Mouse (Mus musculus): ENCODE data around the gene Farp2.

Gene Farp2

DNA sequence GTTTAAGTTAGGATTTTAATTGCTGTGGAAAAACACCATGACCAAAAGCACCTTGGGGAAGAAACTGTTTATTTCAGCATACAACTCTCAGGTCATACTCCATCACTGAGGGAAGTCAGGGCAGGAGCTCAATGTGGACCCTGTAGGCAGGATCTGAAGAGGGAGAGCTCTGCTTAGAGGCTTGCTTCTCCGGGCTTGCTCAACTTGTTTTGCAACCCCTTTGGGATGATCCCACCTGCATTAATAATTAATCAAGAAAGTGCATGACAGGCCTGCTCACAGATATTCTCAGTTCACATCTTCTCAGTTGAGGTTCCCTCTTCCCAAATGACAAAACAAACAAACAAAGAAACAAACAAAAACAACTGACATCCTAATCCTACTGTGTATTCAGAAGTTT lies 51.8 kb downstream of the Farp2 start:
- DNase-seq: no peak

GRCm38 (mm10) chr1:93564781-93565180 lies 52.9 kb downstream of the Farp2 start:
- DNase-seq: no peak

GRCm38 (mm10) chr1:93567013-93567412 lies 55.1 kb downstream of the Farp2 start:
- DNase-seq: no peak

GRCm38 (mm10) chr1:93567717-93568497 lies 56.0 kb downstream of the Farp2 start:
- no peak for DNase-seq

DNA sequence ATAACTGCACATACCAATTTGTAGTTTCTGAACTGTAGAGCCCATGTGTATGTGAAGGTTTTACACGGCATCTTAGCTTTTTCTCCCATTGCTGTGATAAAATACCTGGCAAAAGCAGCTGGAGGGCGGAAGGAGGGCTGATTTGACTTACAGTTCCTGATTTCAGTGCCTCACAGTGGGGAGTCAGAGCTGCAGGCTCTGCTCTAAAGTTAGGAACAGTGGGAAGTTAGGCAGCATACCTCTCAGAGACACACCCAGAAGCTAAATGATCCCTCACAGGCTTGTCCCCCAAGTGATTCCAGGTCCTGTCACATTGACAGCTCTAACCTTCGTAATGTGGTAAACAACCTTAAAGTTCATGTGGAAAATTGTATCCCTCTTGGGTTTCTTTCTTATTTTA lies 65.2 kb downstream of the Farp2 start:
- DNase-seq: no peak

DNA sequence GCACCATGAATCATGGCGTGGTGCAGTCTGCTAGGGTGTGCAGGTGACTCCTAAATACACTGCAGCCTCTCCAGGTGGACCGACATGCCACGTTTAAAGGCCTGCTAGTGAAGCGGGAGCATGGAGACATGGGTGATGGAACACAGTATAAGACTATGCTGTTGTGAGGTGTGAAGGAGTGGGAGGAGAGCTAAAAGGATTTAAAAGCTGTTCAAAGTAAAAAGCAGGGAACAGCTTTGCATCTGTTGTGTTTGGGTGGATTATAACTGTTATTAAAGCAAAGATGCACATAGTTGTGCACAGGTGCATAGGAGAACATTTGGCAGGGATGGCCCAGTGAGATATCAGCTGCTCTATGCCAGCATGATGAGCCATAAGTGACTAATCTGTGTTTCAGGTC lies 66.0 kb downstream of the Farp2 start:
- DNase-seq: no peak

- DNase-seq: no peak
These were observed 69.7 kb downstream of the Farp2 start for GRCm38 (mm10) chr1:93581545-93581944.

- DNase-seq: no peak
These were observed 76.5 kb downstream of the Farp2 start for GRCm38 (mm10) chr1:93588346-93588745.

- DNase-seq: no peak
These were observed 82.1 kb downstream of the Farp2 start for GRCm38 (mm10) chr1:93593960-93594359.

- no peak for DNase-seq
These were observed 84.0 kb downstream of the Farp2 start for GRCm38 (mm10) chr1:93595916-93596315.

DNA sequence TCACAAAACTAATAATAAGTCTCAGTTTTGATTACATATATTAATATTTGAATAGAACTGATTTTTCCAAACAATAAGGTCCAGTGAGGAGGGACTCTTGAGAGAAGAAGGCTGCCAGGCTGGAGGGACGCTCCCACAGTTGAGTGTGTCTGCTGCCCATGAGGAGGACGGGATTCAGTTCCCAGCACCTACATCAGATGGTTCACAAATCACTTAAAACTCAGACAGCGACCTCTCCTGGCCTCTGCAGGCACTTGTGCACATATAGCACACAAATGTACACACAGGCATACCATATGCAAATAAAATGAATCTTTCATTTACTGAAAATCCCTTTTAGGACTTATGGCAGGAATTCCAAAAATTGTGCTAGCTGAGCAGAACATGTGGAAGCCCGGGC lies 91.0 kb downstream of the Farp2 start:
- DNase-seq: no peak

DNA sequence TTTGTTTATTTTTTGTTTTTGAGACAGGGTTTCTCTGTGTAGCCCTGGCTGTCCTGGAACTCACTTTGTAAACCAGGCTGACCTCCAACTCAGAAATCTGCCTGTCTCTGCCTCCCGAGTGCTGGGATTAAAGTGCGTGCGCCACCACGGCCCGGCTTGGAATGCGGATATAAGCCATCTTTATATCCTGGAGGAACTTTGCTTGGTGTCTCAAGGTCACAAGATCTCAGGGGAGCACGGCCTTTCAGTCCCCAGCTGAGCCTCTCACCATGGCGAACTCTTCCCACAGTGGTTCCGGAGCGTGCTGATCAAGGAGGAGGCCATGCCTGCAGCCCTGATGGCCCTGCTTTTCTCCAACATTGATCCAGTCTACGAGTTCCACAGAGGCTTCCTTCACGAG lies 92.0 kb downstream of the Farp2 start:
- DNase-seq: no peak

- DNase-seq: no peak
These were observed 95.5 kb downstream of the Farp2 start for GRCm38 (mm10) chr1:93607090-93608083.

GRCm38 (mm10) chr1:93608696-93609245 lies 96.9 kb downstream of the Farp2 start:
- no peak for DNase-seq

DNA sequence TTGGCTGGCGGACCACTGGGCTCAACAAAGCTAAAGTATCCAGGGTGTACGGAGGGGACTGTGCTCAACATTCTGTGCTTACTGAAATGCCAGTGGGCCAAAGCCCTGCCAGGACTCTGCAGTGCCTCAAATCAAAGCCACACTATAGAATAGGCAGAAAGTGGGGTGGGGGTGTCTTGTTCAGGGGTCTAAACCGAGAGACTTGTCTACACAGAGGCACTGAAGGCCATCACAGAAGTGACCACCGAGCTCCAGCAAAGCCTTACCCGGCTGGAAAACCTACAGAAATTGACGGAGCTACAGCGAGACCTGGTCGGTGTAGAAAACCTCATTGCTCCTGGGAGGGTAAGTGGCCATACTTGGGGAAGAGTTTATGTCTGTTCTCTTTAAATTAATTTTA lies 97.9 kb downstream of the Farp2 start:
- DNase-seq: no peak

DNA sequence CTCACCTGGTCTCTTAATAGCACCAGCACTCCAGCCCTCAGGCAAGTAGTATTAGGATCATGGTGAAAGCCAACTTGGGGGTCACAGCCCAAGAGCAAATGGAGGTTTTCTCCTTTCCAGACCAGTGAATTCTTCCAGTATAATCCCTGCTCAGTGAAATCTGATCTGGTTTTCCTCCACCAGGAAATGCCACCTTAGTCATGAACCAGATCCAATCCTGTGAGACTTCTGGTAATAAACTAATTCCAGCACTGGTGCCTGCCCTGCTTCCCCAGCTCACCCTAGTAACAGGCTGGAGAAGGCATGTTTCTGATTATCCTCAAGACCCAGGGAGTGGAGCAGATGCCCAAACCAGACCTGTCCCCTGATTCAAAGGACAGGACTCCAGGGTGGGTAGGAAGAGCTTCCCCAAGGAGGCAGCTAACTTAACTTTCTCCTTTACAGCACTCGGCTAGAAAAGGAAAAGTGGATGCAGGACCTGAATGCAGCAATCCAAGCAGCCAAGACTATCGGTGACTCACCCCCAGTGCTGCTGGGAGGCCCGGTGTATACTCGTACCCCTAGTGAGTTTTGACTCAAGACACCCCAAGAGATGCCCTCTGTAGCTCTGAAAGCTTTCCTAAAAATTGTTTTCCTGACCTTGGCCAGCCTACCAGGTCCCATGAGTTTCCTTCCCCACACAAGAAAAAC lies 106.3 kb downstream of the Farp2 start:
- DNase-seq: no peak

DNA sequence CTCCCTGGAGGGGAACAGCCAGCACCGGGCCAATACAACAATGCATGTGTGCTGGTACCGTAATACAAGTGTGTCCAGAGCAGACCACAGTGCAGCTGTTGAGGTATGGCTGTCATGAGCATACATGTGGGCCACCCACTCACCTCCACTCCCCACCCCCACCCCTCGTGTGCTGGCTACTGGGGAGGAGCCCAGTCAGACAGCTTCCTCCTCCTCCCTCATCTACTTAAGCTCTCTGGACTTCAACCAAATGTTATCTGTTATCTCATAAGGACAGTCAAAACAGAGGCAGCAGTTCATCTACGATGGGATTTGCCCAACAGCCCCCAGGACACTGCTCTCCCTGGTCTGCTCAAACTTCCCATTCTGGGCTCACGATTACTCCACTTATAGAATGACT lies 107.1 kb downstream of the Farp2 start:
- DNase-seq: no peak

- DNase-seq: no peak
These were observed 112.6 kb downstream of the Farp2 start for GRCm38 (mm10) chr1:93624502-93624901.

- no peak for DNase-seq
These were observed 118.9 kb downstream of the Farp2 start for GRCm38 (mm10) chr1:93630796-93631195.

DNA sequence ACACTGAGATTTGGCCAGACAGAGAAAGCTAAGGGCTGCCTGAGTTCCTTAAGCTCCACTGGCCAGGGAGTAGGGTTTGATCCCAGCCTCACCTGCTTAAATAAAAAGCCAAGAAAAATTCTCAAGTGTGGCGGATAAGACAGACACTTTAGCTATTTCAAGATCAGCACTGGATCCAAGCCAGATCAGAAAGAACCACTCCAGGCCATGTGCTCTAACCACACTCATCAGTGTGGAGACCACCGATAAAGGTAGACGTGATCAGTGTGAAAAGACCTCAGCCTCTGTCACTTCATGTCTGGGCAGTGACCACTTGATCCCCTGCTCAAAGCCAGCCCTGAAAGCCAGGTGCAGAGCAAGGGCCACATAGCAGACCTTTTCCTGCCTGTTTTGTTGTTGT lies 120.8 kb downstream of the Farp2 start:
- DNase-seq: peak; percentile 16

DNA sequence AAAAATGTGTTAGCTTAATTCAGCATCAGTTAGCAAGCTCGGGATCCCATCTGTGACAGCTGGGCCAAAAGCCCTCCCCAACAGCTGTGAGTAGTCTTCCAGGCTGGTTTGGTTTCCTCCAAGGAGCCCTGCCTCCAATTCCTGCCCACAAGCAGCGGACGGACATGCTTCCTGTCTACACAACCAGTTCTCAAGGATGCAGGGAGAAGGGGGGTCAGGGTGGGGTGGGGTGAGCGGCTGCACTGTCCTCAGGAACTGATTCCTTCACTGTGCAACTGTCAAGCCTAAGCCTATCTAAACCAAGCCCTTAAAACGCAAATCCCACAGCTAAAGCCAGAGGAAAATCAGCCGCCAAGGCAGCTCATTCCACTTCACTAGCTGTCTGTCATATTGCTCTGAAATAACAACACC lies 122.6 kb downstream of the Farp2 start:
- peak; percentile 52 for DNase-seq

GRCm38 (mm10) chr1:93635091-93635579 lies 123.3 kb downstream of the Farp2 start:
- DNase-seq: no peak
